Mouse (Mus musculus): ENCODE results near the gene Tmc4. TPM values are rescaled to one million over a fixed set of nuclear protein-coding genes. Genes with fewer than 3 reads are reported as not detected.
A peak's percentile ranks its signal among the peaks of the same experiment; 100 is the strongest.
"Not testable (repeated sequence)": the region's sequence is repeated elsewhere in the genome, so short reads cannot be mapped to it uniquely, and the experiment has no call there.

Gene Tmc4
- total RNA-seq (2022): 1 to 10 TPM; 3.7 to 7.7 (median 7.1) TPM

DNA sequence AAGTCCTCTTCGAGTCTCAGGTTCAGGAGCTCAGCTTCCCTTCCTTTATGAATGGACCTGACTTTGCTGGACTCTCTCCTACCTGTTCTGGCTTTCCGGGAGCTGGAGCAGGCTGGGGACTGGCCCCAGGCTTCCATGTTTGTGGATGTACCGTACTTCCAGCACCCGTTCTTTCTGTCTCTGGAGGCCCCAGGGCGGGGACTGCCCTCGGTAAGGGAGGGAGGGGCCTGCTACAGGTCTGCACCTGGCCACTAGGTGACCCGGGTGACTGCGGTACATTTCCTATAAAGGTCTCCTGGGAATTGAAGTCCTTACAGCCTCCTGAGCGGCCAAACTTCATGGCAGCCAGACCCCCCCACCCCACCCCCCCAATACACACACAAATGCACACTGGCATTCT, at the start of gene Tmc4:
Gene Tmc4 (minus strand): TSS at position 212 of the 400 bp plus-strand sequence.
- DNase-seq (ENCODE audit: low spot score in 2 of 2): no peak

DNA sequence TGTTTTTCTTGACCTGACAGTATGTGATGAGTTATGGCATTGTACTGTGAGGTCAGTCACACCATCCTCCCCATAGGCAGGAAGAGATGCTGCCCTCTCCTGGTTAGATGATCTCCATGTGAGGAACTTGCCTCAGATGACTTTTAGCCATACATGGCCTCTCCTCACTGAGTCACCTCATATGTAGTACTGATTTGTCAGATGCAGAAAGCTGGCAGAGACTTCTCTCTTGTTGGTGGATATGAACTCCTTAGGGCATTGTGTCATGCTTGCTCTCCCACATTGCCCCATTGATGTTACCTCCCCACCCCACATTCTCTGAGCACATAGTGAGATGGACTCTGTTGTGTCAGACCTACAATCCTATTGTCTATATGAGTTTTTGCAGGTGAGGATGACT, 48.1 kb upstream of the Tmc4 start:
- not testable (repeated sequence) for DNase-seq (ENCODE audit: low spot score in 2 of 2)

- DNase-seq (ENCODE audit: low spot score in 2 of 2): not testable (repeated sequence)
These were observed 42.9 kb upstream of the Tmc4 start, which contains the start of gene Pirb for GRCm38 (mm10) chr7:3720268-3720667. TSS of gene Pirb (minus strand) at chr7:3720391.

GRCm38 (mm10) chr7:3715249-3715648, 37.9 kb upstream of the Tmc4 start:
- DNase-seq (ENCODE audit: low spot score in 2 of 2): no peak

DNA sequence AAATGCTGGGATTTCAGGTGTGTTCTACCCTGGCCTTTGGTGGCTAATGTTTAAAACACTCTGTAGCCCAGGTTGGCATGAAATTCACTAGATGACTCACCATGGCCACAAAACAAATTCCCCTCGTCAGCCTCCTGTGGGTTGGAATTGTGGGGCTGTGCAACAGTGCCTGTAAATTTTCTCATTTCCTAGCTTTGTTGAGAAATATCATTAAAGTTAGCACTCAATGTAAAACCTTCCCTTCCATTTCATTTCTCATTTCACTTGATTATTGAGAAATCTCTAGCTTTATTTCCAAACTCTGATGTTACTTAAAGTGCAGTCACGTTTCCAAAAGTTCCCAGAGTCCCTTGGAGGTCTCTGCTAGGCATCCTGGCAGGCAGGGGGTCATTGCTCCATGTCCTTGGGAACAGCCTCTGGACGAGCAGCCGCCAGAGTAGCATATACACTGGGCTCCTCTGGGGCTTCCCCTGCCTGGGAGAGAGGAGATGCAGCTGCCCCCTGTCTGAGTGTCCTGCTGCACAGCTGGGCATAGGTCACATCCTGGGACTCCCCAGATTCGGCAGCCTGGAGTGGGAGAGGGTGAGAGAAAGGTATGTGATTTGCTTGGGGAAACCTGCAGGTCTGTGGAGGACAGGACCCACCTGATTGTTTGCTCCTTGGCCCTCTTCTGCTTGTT, 35.0 kb upstream of the Tmc4 start:
- DNase-seq (ENCODE audit: low spot score in 2 of 2): no peak

GRCm38 (mm10) chr7:3709000-3709399, 31.6 kb upstream of the Tmc4 start:
- no peak for DNase-seq (ENCODE audit: low spot score in 2 of 2)

DNA sequence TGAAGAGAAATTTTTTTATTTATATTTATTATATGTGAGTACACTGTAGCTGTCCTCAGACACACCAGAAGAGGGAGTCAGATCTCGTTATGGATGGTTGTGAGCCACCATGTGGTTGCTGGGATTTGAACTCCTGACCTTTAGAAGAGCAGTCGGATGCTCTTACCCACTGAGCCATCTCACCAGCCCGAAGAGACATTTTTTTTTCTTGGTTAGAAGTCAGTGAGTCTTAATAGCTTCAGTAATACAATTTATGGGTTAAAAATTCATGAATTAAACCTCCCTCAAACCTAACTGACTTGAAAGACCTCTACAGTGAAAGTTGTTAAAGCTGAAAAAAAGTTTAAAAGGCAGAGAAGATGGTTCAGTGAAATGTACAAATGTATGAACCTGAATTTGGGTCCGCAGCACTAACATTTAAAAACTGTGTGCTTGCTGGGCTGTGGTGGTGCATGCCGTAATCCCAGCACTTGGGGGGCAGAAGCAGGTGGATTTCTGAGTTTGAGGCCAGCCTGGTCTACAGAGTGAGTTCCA, 31.2 kb upstream of the Tmc4 start:
- DNase-seq (ENCODE audit: low spot score in 2 of 2): not testable (repeated sequence)

- DNase-seq (ENCODE audit: low spot score in 2 of 2): no peak
These were observed 30.4 kb upstream of the Tmc4 start for GRCm38 (mm10) chr7:3707568-3708413.

- DNase-seq (ENCODE audit: low spot score in 2 of 2): no peak
These were observed 29.7 kb upstream of the Tmc4 start for GRCm38 (mm10) chr7:3707027-3707426.

- DNase-seq (ENCODE audit: low spot score in 2 of 2): no peak
These were observed 29.1 kb upstream of the Tmc4 start for GRCm38 (mm10) chr7:3706343-3706934.

DNA sequence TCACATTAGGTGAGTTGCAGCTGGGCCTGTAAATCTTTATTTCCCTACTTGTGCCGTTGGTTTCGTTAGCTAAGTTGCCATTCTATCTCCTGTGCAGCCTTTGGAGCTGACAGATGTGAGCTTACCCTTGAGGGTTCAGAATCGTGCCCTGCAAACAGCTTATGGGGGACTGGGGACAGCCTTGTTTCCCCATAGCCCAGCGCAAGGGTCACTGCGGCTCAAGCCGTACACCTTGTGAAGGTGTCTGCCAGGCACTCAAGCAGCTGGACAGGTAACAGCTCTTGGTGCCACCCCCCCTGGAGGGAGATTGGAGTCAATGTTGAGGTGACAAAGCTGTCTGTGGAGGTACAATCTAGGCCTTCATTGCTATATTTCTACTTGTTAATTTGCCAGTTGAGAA, 28.6 kb upstream of the Tmc4 start:
- no peak for DNase-seq (ENCODE audit: low spot score in 2 of 2)

- not testable (repeated sequence) for DNase-seq (ENCODE audit: low spot score in 2 of 2)
These were observed 28.1 kb upstream of the Tmc4 start for GRCm38 (mm10) chr7:3705461-3705860.

DNA sequence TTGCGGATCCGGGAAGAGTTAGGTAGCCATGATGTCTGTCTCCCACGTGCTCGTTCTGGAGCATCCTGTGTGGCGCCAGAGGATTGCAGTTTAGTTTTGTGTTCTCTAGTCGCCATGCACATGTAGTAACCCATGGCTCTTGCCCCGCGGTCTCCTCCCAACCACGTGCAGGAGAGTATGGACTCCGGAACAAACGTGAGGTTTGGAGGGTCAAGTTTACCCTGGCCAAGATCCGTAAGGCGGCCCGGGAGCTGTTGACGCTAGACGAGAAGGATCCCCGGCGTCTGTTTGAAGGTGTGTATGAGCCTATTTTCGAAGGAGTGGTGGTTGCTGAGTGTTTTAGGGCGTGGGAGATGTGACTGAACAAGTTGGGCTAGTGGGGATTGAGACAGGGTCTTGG, 27.1 kb upstream of the Tmc4 start:
- DNase-seq (ENCODE audit: low spot score in 2 of 2): no peak

- DNase-seq (ENCODE audit: low spot score in 2 of 2): peak; percentile 96 to 98
These were observed 26.6 kb upstream of the Tmc4 start, which contains the start of gene Rps9 for GRCm38 (mm10) chr7:3703879-3704441. TSS of gene Rps9 (plus strand) at chr7:3703993.

GRCm38 (mm10) chr7:3703148-3703878, 26.0 kb upstream of the Tmc4 start:
- DNase-seq (ENCODE audit: low spot score in 2 of 2): no peak

DNA sequence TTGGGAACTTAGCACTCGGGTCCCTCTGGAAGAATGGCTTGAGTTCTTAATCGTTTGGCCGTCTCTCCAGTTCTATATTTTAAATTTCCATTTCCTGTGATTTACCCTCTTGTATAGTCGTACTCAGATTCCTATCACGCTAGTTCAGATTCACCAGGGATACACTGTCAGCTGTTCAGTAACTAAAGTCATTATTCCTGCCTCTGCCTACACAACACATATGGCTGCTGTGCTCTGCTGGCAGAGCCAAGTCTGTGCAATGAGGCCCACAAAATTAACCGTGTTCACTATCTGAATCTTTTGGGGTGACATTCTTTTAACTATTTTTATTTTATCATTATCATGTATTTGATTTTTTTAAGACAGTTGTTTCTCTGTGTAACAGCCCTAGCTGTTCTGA, 21.1 kb upstream of the Tmc4 start:
- DNase-seq (ENCODE audit: low spot score in 2 of 2): no peak

DNA sequence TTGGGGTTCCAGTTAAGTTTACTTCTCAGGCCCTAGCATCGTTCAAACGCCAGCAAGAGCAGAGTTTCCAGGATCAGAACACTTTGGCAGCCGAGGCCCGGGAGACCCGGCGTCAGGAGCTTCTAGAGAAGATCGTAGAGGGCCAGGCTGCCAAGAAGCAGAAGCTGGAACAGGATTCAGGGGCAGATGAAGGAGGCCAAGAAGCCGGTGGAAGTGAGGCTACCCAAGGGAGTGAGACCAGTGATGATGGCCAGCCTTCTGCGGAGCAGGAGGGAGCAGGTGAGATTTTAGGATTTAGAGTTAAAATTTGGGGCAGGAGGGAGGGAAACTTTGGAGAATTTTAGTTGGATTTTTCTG, 17.6 kb upstream of the Tmc4 start:
- DNase-seq (ENCODE audit: low spot score in 2 of 2): not testable (repeated sequence)

- peak in 1 of 2 experiments; percentile 65 for DNase-seq (ENCODE audit: low spot score in 2 of 2)
These were observed 17.0 kb upstream of the Tmc4 start for GRCm38 (mm10) chr7:3694076-3694948.

- no peak for DNase-seq (ENCODE audit: low spot score in 2 of 2)
These were observed 16.4 kb upstream of the Tmc4 start for GRCm38 (mm10) chr7:3693809-3694075.

Measured in left cerebral cortex, adult 8-10 months (tissue).